Mouse (Mus musculus) inflammation-experienced regulatory T-cells, adult 6 months (primary cell): ENCODE data around the gene Efcab6. TPM values are rescaled to one million over a fixed set of nuclear protein-coding genes. Genes with fewer than 3 reads are reported as not detected.

Source experiments
- ATAC-seq: one replicate; pipeline ENCODE4 v1.8.0; 2017
- polyA plus RNA-seq, 3 experiments: library from polyadenylated mRNA; unstranded; fragments of 100-300 nt; shearing (Covaris generic); gene quantifications; one replicate each; pipeline ENCODE4 v1.2.1; 2017

Efcab6 gene
- polyA plus RNA-seq, 3 experiments from 2014 or later: not detected

- no peak for ATAC-seq
These were observed 9.1 kb downstream of the Efcab6 start for GRCm38 (mm10) chr15:84056083-84056482.

GRCm38 (mm10) chr15:84053859-84054258 is 11.3 kb downstream of the Efcab6 start:
- no peak for ATAC-seq

GRCm38 (mm10) chr15:84053240-84053639 is 11.9 kb downstream of the Efcab6 start:
- ATAC-seq: no peak

DNA sequence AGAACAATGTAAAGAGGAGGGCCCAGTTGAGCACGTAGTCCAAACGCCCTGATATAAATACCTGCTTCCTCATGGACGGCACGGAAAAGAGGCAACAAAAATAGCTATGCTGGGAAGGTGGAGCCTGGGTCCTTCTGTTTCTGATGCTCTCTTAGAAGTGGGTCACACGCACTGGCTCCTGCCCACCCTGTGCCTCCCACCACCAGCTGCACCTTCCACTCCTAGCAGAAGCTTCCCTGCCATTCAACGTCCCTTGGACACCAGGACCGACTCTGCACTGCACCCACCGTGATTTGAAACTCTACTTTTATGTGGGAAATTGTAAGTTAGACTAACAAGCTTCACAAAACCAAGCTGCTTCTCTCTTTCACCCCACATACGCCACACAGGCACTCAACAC is 12.8 kb downstream of the Efcab6 start:
- no peak for ATAC-seq

DNA sequence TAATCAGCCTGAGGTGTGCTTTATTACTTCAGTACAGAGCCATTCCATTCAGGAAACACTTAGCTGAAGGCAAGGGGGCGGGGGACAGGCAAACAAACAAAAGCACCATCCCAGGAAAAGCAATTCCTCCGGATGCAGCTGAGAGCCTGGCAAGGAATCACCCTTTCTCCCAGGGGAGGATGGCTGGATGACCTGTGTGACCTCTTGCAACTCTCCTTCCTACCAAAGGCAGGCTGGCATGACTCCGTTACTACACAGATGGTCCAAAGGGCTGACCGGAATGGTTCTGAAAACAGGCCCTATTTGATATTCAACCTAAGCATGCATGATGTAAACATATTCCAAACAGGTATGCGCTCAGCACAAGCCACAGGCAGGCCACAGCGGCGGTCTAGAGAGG is 15.6 kb downstream of the Efcab6 start:
- ATAC-seq: no peak

DNA sequence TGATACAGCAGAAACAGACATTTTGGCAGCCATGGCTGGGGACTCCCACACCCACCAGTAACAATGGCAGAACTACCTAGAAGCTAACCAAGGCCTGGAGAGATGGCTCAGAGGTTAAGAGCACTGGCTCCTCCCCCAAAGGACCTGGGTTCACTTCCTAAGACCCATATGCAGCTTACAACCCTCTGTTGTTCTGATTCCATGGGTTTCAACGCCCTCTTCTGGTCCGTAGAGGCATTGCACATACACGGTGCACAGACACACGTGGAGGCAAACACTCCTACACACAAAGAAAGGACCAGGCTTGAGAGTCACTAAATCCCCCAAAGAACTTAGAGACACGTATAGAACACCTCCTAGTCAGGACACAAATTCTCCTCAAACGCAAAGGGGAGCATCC is 19.6 kb downstream of the Efcab6 start:
- ATAC-seq: no peak

DNA sequence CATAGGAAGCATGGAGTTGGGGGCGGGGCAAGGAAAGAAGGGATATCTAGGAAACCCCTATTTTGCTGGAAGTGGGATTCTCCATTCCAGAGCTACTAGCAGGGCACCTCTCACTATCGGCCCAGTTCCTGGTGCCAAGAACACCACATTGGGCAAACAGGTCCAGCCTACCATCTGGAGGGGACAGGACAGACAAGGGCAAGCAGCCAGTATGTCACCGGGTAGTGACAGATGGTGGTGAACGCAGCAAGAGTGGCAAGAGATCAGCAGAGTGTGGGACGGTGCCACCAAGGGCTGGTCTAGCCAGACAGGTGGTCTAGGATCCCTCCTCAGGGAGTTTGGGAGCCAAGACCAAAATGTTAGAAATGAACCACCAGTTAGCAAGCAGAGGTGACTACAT is 28.1 kb downstream of the Efcab6 start:
- no peak for ATAC-seq

DNA sequence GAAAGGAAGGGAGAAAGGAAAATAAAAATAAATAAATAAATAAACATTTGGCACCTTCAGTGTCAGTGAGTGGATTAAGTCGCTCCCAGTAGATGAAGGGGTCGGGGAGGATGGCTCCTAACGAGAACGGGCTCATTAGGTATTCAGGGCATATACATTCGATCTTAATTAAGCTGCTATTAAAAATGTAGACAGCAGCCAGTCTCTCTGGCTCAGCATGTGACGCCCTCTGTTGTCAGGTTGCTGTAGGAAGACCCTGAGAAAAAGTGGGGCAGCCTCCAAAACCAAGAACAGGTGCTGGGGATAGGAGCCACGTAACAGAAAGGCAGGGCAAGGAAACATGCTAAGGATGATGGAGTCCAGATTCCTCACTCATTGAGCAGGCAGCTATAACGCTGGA is 39.5 kb downstream of the Efcab6 start:
- ATAC-seq: no peak

- ATAC-seq: no peak
These were observed 40.3 kb downstream of the Efcab6 start for GRCm38 (mm10) chr15:84024851-84025250.

GRCm38 (mm10) chr15:84009366-84010083 is 55.7 kb downstream of the Efcab6 start:
- no peak for ATAC-seq

DNA sequence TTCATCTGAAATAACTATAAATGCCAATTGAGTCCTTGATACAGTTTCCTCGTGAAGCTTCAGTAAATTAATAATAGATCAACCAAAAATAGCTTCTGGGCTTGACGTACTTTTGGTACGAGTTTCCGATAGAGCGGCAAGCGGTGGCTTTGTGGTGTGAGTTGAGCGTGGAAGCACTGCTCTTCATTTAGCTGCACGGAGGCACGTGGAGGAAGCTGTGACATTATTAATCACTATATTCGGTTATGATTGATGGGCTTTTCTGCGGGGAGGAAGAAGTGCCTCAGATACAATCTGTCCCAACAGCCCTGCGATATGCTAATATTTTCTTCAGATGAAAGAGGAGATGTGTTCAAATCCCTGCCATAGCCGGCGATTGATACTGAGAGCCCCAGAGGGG is 60.9 kb downstream of the Efcab6 start:
- no peak for ATAC-seq

DNA sequence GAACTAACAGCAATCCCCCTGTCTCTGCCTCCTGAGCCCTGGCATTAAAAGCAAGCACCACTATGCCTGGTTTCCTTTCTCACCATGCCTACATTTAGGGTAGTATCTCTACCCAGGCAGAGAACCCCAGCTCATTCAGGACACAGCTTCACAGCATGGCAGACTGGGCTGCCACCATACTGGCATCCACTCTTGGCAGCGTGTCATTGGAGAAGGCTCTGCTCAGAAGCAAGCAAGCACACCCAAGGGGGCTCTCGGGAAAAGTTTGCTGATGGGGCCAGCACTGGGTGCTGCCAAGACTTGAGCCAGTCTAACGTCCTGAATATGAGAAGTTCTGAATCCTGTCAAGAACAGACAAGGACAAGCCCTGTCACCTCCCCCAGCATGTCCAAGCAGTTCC is 66.1 kb downstream of the Efcab6 start:
- ATAC-seq: no peak

DNA sequence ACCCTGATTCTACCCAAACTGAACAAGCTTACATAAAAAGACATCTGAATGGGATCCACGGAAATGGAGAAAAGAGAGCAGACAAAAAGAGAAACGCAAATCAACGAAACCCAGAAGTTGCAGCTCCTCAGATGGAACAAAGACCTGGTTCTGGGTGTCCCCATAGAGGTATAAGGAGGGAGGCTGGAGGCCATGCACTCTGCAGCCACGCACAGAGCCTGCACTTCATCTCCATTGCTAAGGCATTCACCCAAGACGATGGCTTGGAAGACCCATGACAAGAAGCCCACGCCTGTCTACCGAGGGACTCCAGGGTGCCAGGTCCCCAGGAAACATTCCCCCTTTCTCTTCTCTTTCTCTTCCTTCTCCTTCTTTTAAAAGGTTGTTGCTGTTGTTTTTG is 66.6 kb downstream of the Efcab6 start:
- no peak for ATAC-seq

- ATAC-seq: no peak
These were observed 67.1 kb downstream of the Efcab6 start for GRCm38 (mm10) chr15:83998115-83998514.

- ATAC-seq: no peak
These were observed 67.6 kb downstream of the Efcab6 start for GRCm38 (mm10) chr15:83997550-83997949.

DNA sequence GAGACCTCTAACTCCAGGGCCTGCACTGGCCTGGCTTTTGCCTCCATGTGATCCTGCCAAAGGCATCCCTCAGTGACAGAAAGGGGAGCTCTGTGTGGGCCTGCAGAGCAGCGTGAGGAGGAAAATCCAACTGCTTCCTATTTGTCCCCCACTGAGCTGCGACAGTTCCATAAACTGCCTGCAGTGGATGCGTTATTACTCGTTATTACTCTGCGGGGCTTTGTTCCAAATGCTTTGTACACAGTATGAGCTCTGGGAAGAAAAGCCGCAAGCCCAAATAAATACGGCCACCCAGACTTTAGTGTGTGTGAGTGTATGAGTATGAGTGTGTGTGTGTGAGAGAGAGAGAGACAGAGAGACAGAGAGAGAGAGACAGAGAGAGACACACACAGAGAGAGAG is 68.3 kb downstream of the Efcab6 start:
- ATAC-seq: no peak

GRCm38 (mm10) chr15:83992191-83992590 is 73.0 kb downstream of the Efcab6 start:
- ATAC-seq: no peak

DNA sequence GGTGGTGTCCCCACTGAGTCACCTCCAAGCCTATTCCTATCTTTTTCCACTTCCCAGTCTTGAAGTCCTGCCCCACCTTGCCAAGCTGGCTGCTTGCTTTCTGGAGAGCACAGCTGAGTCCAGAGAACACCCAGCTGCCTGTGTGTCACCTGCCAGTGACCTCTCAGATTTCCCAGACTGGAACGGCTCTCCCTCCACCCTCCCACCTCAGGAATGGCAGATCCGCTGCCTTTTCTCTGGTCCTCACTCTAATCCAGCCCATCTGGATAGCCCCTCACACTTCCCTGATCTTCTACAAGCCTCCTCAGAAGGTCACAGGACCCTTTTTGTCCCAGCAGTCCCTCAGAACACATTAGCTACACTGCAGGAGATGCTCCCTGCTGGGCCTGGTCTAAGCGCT is 73.7 kb downstream of the Efcab6 start:
- ATAC-seq: no peak

GRCm38 (mm10) chr15:83989241-83989640 is 75.9 kb downstream of the Efcab6 start:
- ATAC-seq: no peak

DNA sequence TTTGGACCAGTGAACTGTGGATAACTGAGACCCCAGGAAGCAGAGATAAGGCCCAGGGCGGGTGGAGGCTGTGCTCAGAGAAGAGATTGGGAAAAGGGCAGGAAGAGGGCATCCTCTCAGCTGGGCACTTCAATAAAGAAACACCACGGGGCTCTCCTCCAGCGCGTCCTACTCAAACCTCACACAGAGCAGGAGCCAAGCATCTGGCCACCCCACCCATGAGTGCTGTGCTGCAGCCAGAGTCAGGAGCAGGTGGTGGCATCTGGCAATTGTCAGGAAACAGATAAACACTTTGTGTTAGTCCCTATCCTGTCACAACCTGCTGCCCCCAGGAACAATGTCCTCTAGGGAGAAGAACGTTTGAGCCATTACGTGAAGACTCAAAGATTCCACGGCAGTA is 77.1 kb downstream of the Efcab6 start:
- ATAC-seq: no peak

GRCm38 (mm10) chr15:83982186-83982936 is 82.8 kb downstream of the Efcab6 start:
- ATAC-seq: no peak

DNA sequence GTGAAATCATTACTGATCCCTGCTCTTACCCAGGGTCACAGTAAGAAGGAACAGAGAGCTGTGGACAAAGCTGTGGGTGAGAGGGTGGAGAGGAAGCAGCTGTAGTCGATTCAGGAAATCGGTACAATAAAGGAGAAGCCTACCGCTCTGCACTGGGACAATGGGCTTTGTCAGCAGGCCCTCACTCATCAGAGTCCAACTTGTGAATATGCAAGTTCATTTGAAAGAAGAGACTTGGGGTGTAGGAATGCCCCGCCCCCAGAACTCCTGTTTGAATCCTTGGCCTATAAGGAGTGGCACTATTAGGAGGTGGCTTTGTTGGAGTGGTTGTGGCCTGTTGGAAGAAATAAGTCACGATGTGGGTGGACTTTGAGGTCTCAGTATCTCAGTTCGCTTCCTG is 86.3 kb downstream of the Efcab6 start:
- no peak for ATAC-seq

GRCm38 (mm10) chr15:83977108-83977507 is 88.1 kb downstream of the Efcab6 start:
- no peak for ATAC-seq

DNA sequence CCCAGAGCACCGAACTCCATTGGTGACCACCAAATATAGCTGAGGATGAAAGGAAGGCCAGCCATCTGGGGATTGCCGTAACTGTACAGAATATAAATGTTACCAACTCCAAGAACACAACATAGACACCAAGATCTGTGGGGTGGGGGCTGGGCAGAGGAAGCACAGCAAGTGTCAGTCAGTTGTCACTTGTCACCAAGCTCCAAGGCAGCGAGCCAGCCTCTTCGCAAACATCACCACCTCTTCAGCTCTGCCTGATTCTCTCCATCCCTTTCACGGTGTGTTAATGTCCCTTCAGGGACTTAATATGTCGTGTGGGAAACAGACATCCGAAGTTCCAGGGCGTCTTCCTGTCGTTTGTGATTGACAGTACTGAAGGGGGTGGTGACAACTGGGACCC is 93.0 kb downstream of the Efcab6 start:
- ATAC-seq: no peak
